Mouse (Mus musculus): ENCODE data around the gene Msmo1. TPM values are rescaled to one million over a fixed set of nuclear protein-coding genes. Genes with fewer than 3 reads are reported as not detected.

Msmo1 gene
- total and polyA plus RNA-seq, 2 experiments from 2014 or later, result 97.8 to 113 TPM

- Histone ChIP-seq H3K4me2 (ENCODE audit: low read depth, low read length, poor library complexity, severe bottlenecking) (no peak overlapping the region), H3K9me3 (ENCODE audit: low read length) (no peaks in the 10 kb centered on the region), H3K27me3 (ENCODE audit: insufficient read depth, low read length) (no peaks in the 10 kb centered on the region), H3K9ac (replicated peaks; ENCODE audit: low read length, poor library complexity, severe bottlenecking) (no peak overlapping the region), H3K27ac (ENCODE audit: low read depth, low read length) (no peak overlapping the region), H3K4me1 (ENCODE audit: insufficient read depth, low read length) (0 out of 2 replicates have a peak, but pooled peaks cover 3% of the 10 kb centered on the region), H3K36me3 (ENCODE audit: insufficient read depth, low read length) (no peaks in the 10 kb centered on the region), H3K4me3 (ENCODE audit: low read depth, low read length) (no peak overlapping the region)
- WGBS, result 52% methylated on average over 2 of the region's 2 CpGs
- DNase-seq (ENCODE audit: low spot score) (no peak), ATAC-seq (ENCODE audit: low FRiP score) (no peak)
- no peak for TF ChIP-seq CTCF (IDR thresholded peaks at IDR 0.05)
These were observed 60.7 kb downstream of the Msmo1 start for GRCm38 (mm10) chr8:64672920-64673319.

- Histone ChIP-seq H3K4me2 (ENCODE audit: low read depth, low read length, poor library complexity, severe bottlenecking) (no peak overlapping the region), H3K27ac (ENCODE audit: low read depth, low read length) (no peak overlapping the region), H3K4me3 (ENCODE audit: low read depth, low read length) (no peak overlapping the region), H3K9me3 (ENCODE audit: low read length) (no peaks in the 10 kb centered on the region), H3K27me3 (ENCODE audit: insufficient read depth, low read length) (no peaks in the 10 kb centered on the region), H3K4me1 (ENCODE audit: insufficient read depth, low read length) (0 out of 2 replicates have a peak, but pooled peaks cover 3% of the 10 kb centered on the region), H3K36me3 (ENCODE audit: insufficient read depth, low read length) (no peaks in the 10 kb centered on the region), H3K9ac (replicated peaks; ENCODE audit: low read length, poor library complexity, severe bottlenecking) (no peak overlapping the region)
- DNase-seq (ENCODE audit: low spot score) (no peak), ATAC-seq (ENCODE audit: low FRiP score) (no peak)
- TF ChIP-seq CTCF (IDR thresholded peaks at IDR 0.05), result no peak
- 4% methylated on average over 1 of the region's 1 CpGs for WGBS
These were observed 61.7 kb downstream of the Msmo1 start for GRCm38 (mm10) chr8:64671937-64672336.

Other genes with a start within 250 kb of the Msmo1 start
- gene Cpe, start 40.7 kb downstream of the Msmo1 start, total RNA-seq (2014; rRNA removed), result 974 and 976 TPM in 2 replicates
- 1,518 and 1,519 TPM in 2 replicates for gene Cpe, start 40.7 kb downstream of the Msmo1 start, polyA plus RNA-seq (2015; fragmentation: Nextera tagmentation; extraction: Ambion mirVana)
- gene Klhl2, start 116.2 kb upstream of the Msmo1 start, total RNA-seq (2014; rRNA removed), result 44.8 and 46.2 TPM in 2 replicates
- gene Klhl2, start 116.2 kb upstream of the Msmo1 start, polyA plus RNA-seq (2015; fragmentation: Nextera tagmentation; extraction: Ambion mirVana), result 30.2 and 31.4 TPM in 2 replicates
- 9.9 and 20.2 TPM in 2 replicates for gene Tmem192, start 213.4 kb upstream of the Msmo1 start, total RNA-seq (2014; rRNA removed)
- gene Tmem192, start 213.4 kb upstream of the Msmo1 start, polyA plus RNA-seq (2015; fragmentation: Nextera tagmentation; extraction: Ambion mirVana), result 39.9 and 41.2 TPM in 2 replicates